Mouse (Mus musculus) MEL (cell line): ENCODE data around the gene Arhgap20. TPM values are rescaled to one million over a fixed set of nuclear protein-coding genes. Genes with fewer than 3 reads are reported as not detected.

Experiments used
- DNase-seq: peaks from one replicate; pipeline ENCODE4 v3.0.0; 2011; ENCODE audit warnings: low read depth, low spot score
- H3K27ac ChIP-seq: 2 replicates; pipeline ENCODE4 v1.5.1; 2012; ENCODE audit warnings: low read depth, mild to moderate bottlenecking, control low read depth, low read length, moderate library complexity; ENCODE audit not compliant: control insufficient read depth
- H3K27me3 ChIP-seq, 2 experiments: fragments of 150-350 bp in 1 of 2; sonication (generic) in 1 of 2; 2 replicates each; pipeline ENCODE4 v1.6.1; 2012; ENCODE audit warnings: low read length in 2 of 2, mild to moderate bottlenecking in 2 of 2, improper control_type of control experiment in 1 of 2, moderate library complexity in 1 of 2; ENCODE audit not compliant: insufficient read depth in 2 of 2, control insufficient read depth in 1 of 2
- H3K36me3 ChIP-seq, 2 experiments: 2 replicates each; pipeline ENCODE4 v1.6.1; 2012 to 2014; ENCODE audit warnings: low read length in 2 of 2, improper control_type of control experiment in 1 of 2, inconsistent platforms in 1 of 2, mild to moderate bottlenecking in 1 of 2; ENCODE audit not compliant: insufficient read depth in 2 of 2, control insufficient read depth in 1 of 2
- H3K4me1 ChIP-seq, 2 experiments: fragments of 150-350 bp in 1 of 2; sonication (generic) in 1 of 2; 2 replicates each; pipeline ENCODE4 v1.6.1; 2012; ENCODE audit warnings: low read length in 2 of 2, improper control_type of control experiment in 1 of 2, mild to moderate bottlenecking in 1 of 2; ENCODE audit not compliant: insufficient read depth in 2 of 2, control insufficient read depth in 1 of 2
- H3K4me3 ChIP-seq, 2 experiments: fragments of 150-350 bp in 1 of 2; sonication (generic) in 1 of 2; 2 replicates each; pipeline ENCODE4 v1.5.1; 2012; ENCODE audit warnings: low read depth in 2 of 2, low read length in 2 of 2, mild to moderate bottlenecking in 2 of 2, moderate library complexity in 2 of 2, control low read depth in 1 of 2, improper control_type of control experiment in 1 of 2; ENCODE audit not compliant: control insufficient read depth in 1 of 2, insufficient read depth in 1 of 2
- H3K79me2 ChIP-seq: 2 replicates; pipeline ENCODE4 v1.6.1; 2012; ENCODE audit warnings: mild to moderate bottlenecking, low read length, moderate library complexity; ENCODE audit not compliant: control insufficient read depth, poor library complexity, insufficient read depth
- H3K9ac ChIP-seq: 2 replicates; pipeline ENCODE4 v1.6.1; 2012; ENCODE audit warnings: low read depth, mild to moderate bottlenecking, control low read depth, low read length, moderate library complexity; ENCODE audit not compliant: control insufficient read depth, poor library complexity, severe bottlenecking
- H3K9me3 ChIP-seq: fragments of 150-350 bp; sonication (generic); replicated peaks from 2 replicates; pipeline ENCODE4 v1.6.1; 2012; ENCODE audit warnings: mild to moderate bottlenecking, low read length, improper control_type of control experiment, moderate library complexity; ENCODE audit not compliant: insufficient read depth
- CHD1 ChIP-seq: IDR thresholded peaks from 2 replicates; pipeline ENCODE4 v1.6.1; 2012; ENCODE audit warnings: low read depth, mild to moderate bottlenecking, inconsistent platforms, low read length, improper control_type of control experiment
- CTCF ChIP-seq, 3 experiments: IDR thresholded peaks in 2 of 3; conservative IDR thresholded peaks in 1 of 3; 2 replicates each; pipeline ENCODE4 v1.5.1; 2011 to 2012; ENCODE audit warnings: low read length in 3 of 3, low read depth in 2 of 3, mild to moderate bottlenecking in 2 of 3, improper control_type of control experiment in 1 of 3, inconsistent platforms in 1 of 3, mixed read lengths in 1 of 3, moderate library complexity in 1 of 3; ENCODE audit not compliant: control insufficient read depth in 1 of 3, insufficient read depth in 1 of 3, poor library complexity in 1 of 3, severe bottlenecking in 1 of 3
- E2F4 ChIP-seq: IDR thresholded peaks from 2 replicates; pipeline ENCODE4 v1.6.1; 2011; ENCODE audit warnings: low read depth, low read length, improper control_type of control experiment, borderline replicate concordance
- ELF1 ChIP-seq: IDR thresholded peaks from 2 replicates; pipeline ENCODE4 v1.6.1; 2014; ENCODE audit warnings: low read depth, mild to moderate bottlenecking, inconsistent platforms, low read length, improper control_type of control experiment, moderate library complexity
- EP300 ChIP-seq, 2 experiments: IDR thresholded peaks; 2 replicates each; pipeline ENCODE4 v1.6.1; 2011; ENCODE audit warnings: improper control_type of control experiment in 2 of 2, low read length in 2 of 2, low read depth in 1 of 2, mild to moderate bottlenecking in 1 of 2
- GABPA ChIP-seq: IDR thresholded peaks from 2 replicates; pipeline ENCODE4 v1.6.1; 2012; ENCODE audit warnings: low read depth, mild to moderate bottlenecking, inconsistent platforms, low read length, improper control_type of control experiment, moderate library complexity
- GATA1 ChIP-seq: IDR thresholded peaks from 2 replicates; pipeline ENCODE4 v1.6.1; 2011; ENCODE audit warnings: low read depth, low read length, improper control_type of control experiment
- JUND ChIP-seq: IDR thresholded peaks from 2 replicates; pipeline ENCODE4 v1.6.1; 2011; ENCODE audit warnings: low read depth, mild to moderate bottlenecking, improper control_type of control experiment, low read length
- KAT2A ChIP-seq: conservative IDR thresholded peaks from 2 replicates; pipeline ENCODE4 v1.6.1; 2012; ENCODE audit warnings: low read depth, low read length, improper control_type of control experiment, inconsistent platforms
- MAFK ChIP-seq: IDR thresholded peaks from 2 replicates; pipeline ENCODE4 v1.6.1; 2011; ENCODE audit warnings: low read depth, mild to moderate bottlenecking, low read length, improper control_type of control experiment, borderline replicate concordance
- MAZ ChIP-seq: IDR thresholded peaks from 2 replicates; pipeline ENCODE4 v1.6.1; 2012; ENCODE audit warnings: low read depth, mild to moderate bottlenecking, inconsistent platforms, low read length, improper control_type of control experiment
- NELFE ChIP-seq: IDR thresholded peaks from 2 replicates; pipeline ENCODE4 v1.6.1; 2011; ENCODE audit warnings: low read depth, low read length, improper control_type of control experiment
- NRF1 ChIP-seq: IDR thresholded peaks from 2 replicates; pipeline ENCODE4 v1.6.1; 2014; ENCODE audit warnings: low read depth, mild to moderate bottlenecking, inconsistent platforms, low read length, improper control_type of control experiment, moderate library complexity; ENCODE audit not compliant: poor library complexity, insufficient read depth, severe bottlenecking
- POLR2A ChIP-seq, 2 experiments: IDR thresholded peaks; 2 replicates each; pipeline ENCODE4 v1.6.1; 2011 to 2012; ENCODE audit warnings: low read length in 2 of 2, mild to moderate bottlenecking in 2 of 2, control low read depth in 1 of 2, improper control_type of control experiment in 1 of 2, low read depth in 1 of 2, moderate library complexity in 1 of 2; ENCODE audit not compliant: control insufficient read depth in 1 of 2, insufficient read depth in 1 of 2, poor library complexity in 1 of 2
- SIN3A ChIP-seq: IDR thresholded peaks from 2 replicates; pipeline ENCODE4 v1.6.1; 2012; ENCODE audit warnings: low read length, improper control_type of control experiment, inconsistent platforms
- SMC3 ChIP-seq: IDR thresholded peaks from 2 replicates; pipeline ENCODE4 v1.6.1; 2011; ENCODE audit warnings: low read depth, low read length, improper control_type of control experiment
- TAL1 ChIP-seq: IDR thresholded peaks from 2 replicates; pipeline ENCODE4 v1.6.1; 2012; ENCODE audit warnings: mild to moderate bottlenecking, inconsistent platforms, low read length, moderate library complexity, mixed read lengths
- TCF12 ChIP-seq: IDR thresholded peaks from 2 replicates; pipeline ENCODE4 v1.6.1; 2014; ENCODE audit warnings: low read depth, mild to moderate bottlenecking, inconsistent platforms, low read length, improper control_type of control experiment, moderate library complexity
- UBTF ChIP-seq: IDR thresholded peaks from 2 replicates; pipeline ENCODE4 v1.6.1; 2012; ENCODE audit warnings: low read depth, mild to moderate bottlenecking, inconsistent platforms, low read length, improper control_type of control experiment, moderate library complexity, borderline replicate concordance; ENCODE audit not compliant: insufficient read depth
- USF1 ChIP-seq: IDR thresholded peaks from 2 replicates; pipeline ENCODE4 v1.6.1; 2014; ENCODE audit warnings: low read depth, mild to moderate bottlenecking, inconsistent platforms, low read length, improper control_type of control experiment, moderate library complexity
- ZC3H11A ChIP-seq: IDR thresholded peaks from 2 replicates; pipeline ENCODE4 v1.6.1; 2012; ENCODE audit warnings: low read depth, mild to moderate bottlenecking, inconsistent platforms, low read length, improper control_type of control experiment
- ZMIZ1 ChIP-seq: IDR thresholded peaks from 2 replicates; pipeline ENCODE4 v1.6.1; 2012; ENCODE audit warnings: low read depth, mild to moderate bottlenecking, inconsistent platforms, low read length, improper control_type of control experiment, moderate library complexity
- polyA plus RNA-seq, 2 experiments: library from polyadenylated mRNA; stranded (reverse) in 1 of 2; unstranded in 1 of 2; fragments of >175 nt in 1 of 2; fragments of >200 nt in 1 of 2; gene quantifications; 2 replicates each; pipeline versions ENCODE4 v1.2.1 to v1.2.4; 2012; ENCODE audit warnings: low replicate concordance in 2 of 2, low read depth in 1 of 2; ENCODE audit not compliant: insufficient read length in 2 of 2, insufficient read depth in 1 of 2, missing spikeins in 1 of 2
- total RNA-seq: library from RNA; depleted of rRNA; stranded (reverse); fragments of 300-350 nt; gene quantifications from 2 replicates; pipeline ENCODE4 v1.2.3, GENCODE M21; 2012

The Arhgap20 gene
- total and polyA plus RNA-seq, 3 experiments = not detected

DNA sequence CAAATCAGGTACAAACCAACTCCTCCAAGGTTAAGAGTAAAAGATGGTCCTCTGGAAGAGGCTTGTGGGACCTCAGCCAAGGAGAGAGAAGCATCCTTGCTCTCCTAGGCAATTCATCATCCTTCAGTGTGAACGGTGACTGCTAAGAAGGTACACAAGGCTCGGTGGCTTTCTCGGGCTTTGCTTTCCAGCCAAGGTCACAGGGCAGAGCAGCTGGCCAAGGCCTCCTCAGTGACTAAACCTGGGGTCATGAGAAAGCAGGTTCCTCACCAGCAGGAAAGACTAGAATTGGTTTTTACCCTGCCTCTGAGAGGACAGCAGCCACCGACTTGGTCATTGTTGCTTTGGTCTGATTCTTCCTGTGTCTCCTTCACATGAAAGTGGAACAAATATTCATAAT lies 116.7 kb downstream of the Arhgap20 start:
- no peak overlapping the region for H3K27ac ChIP-seq
- no peaks in the 10 kb centered on the region for H3K36me3 ChIP-seq
- H3K9ac ChIP-seq = no peak overlapping the region
- H3K9me3 ChIP-seq = no peaks in the 10 kb centered on the region
- H3K79me2 ChIP-seq = no peaks in the 10 kb centered on the region
- TF ChIP-seq NELFE (no peak), MAZ (no peak), GATA1 (no peak), JUND (no peak), ELF1 (no peak), ZMIZ1 (no peak), ZC3H11A (no peak), NRF1 (no peak), EP300 (IDR thresholded peaks at IDR 0.05; ENCODE audit: low read depth in 1 of 2, low read length in 2 of 2) (no peak), POLR2A (IDR thresholded peaks at IDR 0.05; ENCODE audit: control insufficient read depth in 1 of 2, insufficient read depth in 1 of 2, low read depth in 1 of 2, low read length in 2 of 2, poor library complexity in 1 of 2) (no peak), KAT2A (no peak), CTCF (IDR thresholded peaks at IDR 0.05 in 2 of 3, conservative IDR thresholded peaks at IDR 0.05 in 1 of 3; ENCODE audit: control insufficient read depth in 1 of 3, insufficient read depth in 1 of 3, low read depth in 2 of 3, low read length in 3 of 3, poor library complexity in 1 of 3, severe bottlenecking in 1 of 3) (no peak), E2F4 (no peak), MAFK (no peak), SIN3A (no peak)
- TF ChIP-seq, all 39 proteins: peak for 0
- Histone ChIP-seq H3K4me3 (no peak overlapping the region), H3K27me3 (peaks cover 0 to 1% of the 10 kb centered on the region in 2 experiments; a peak in 1 of 4 replicates), H3K4me1 (no peaks in the 10 kb centered on the region)
- no peak for DNase-seq

DNA sequence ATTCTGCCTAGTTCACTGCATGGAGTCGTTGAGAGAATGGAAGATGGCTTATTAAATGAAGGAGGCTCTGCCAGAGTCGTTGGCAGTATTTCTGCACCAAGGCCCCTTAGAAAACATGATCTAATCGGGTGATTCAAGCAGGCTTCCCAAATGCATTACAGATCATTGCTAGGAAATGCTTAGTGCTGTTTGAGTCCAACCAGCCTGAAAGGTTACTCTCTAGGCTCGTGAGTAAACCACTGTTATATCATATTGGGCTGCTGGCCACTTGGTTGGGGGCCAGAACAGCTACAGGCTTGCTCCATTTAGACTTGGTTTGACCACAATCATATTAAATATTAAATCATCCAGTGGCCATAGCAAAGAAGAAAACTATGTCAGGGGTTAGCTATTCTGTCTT lies 118.2 kb downstream of the Arhgap20 start:
- Histone ChIP-seq H3K27me3 (no peaks in the 10 kb centered on the region; a peak in 1 of 4 replicates), H3K36me3 (no peaks in the 10 kb centered on the region), H3K4me3 (no peak overlapping the region), H3K9me3 (no peaks in the 10 kb centered on the region), H3K4me1 (no peaks in the 10 kb centered on the region), H3K9ac (no peak overlapping the region), H3K27ac (no peak overlapping the region), H3K79me2 (no peaks in the 10 kb centered on the region)
- TF ChIP-seq NELFE = no peak
- TF ChIP-seq TAL1 = no peak
- no peak for TF ChIP-seq CHD1
- TF ChIP-seq POLR2A (IDR thresholded peaks at IDR 0.05; ENCODE audit: control insufficient read depth in 1 of 2, insufficient read depth in 1 of 2, low read depth in 1 of 2, low read length in 2 of 2, poor library complexity in 1 of 2) = no peak
- TF ChIP-seq SMC3 = no peak
- no peak for TF ChIP-seq TCF12
- no peak for TF ChIP-seq EP300 (IDR thresholded peaks at IDR 0.05; ENCODE audit: low read depth in 1 of 2, low read length in 2 of 2)
- TF ChIP-seq USF1 = no peak
- no peak for TF ChIP-seq UBTF
- no peak for TF ChIP-seq GABPA
- no peak for DNase-seq
